Mouse (Mus musculus) gastrocnemius, postnatal 14 days (tissue): Measurements from ENCODE around the gene Osbpl11. TPM values are rescaled to one million over a fixed set of nuclear protein-coding genes. Genes with fewer than 3 reads are reported as not detected.
"Not testable (repeated sequence)": the region's sequence is repeated elsewhere in the genome, so short reads cannot be mapped to it uniquely, and the experiment has no call there.

Experiments used
- DNase-seq: peaks from one replicate; pipeline ENCODE4 v3.0.0; 2021; ENCODE audit warnings: mixed read lengths
- intact Hi-C: fragments of 180-260 bp; cut with DNase I; formaldehyde crosslinking; loops from one replicate; pipeline ENCODE4 v1.15.1; 2025; ENCODE audit warnings: low total_unique reads
- total RNA-seq, 2 experiments: library from RNA; stranded (reverse); gene quantifications; 2 replicates each; pipeline ENCODE4 v1.2.3; 2021

The Osbpl11 gene
- total RNA-seq, 2 experiments from 2014 or later, result 11.7 to 15.8 TPM

- intact Hi-C loops, result no loop called here
- no peak for DNase-seq
Observed at GRCm38 (mm10) chr16:33173151-33173550, 11.7 kb upstream of the Osbpl11 start.

GRCm38 (mm10) chr16:33174695-33175094, 10.2 kb upstream of the Osbpl11 start:
- intact Hi-C loops, result no loop called here
- DNase-seq, result no peak

GRCm38 (mm10) chr16:33176831-33177230, 8.0 kb upstream of the Osbpl11 start:
- DNase-seq, intact Hi-C loops: not testable (repeated sequence)

DNA sequence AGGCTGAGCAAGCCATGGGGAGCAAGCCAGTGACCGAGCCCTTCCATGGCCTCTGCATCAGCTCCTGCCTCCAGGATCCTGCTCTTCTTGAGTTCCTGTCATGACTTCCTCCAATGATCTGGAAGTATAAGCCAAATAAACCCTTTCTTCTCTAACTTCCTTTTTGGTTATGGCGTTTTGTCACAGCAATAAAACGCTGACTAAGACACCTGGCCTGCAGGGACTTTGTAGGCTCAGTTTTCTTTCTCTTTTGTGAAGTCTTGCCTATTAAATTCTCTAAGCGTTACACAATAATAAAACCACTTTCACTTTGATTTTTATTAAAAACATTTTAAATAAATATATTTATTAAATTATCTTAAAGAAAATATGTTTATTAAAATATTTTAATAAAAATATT, 7.1 kb upstream of the Osbpl11 start:
- intact Hi-C loops, result no loop called here
- no peak for DNase-seq

DNA sequence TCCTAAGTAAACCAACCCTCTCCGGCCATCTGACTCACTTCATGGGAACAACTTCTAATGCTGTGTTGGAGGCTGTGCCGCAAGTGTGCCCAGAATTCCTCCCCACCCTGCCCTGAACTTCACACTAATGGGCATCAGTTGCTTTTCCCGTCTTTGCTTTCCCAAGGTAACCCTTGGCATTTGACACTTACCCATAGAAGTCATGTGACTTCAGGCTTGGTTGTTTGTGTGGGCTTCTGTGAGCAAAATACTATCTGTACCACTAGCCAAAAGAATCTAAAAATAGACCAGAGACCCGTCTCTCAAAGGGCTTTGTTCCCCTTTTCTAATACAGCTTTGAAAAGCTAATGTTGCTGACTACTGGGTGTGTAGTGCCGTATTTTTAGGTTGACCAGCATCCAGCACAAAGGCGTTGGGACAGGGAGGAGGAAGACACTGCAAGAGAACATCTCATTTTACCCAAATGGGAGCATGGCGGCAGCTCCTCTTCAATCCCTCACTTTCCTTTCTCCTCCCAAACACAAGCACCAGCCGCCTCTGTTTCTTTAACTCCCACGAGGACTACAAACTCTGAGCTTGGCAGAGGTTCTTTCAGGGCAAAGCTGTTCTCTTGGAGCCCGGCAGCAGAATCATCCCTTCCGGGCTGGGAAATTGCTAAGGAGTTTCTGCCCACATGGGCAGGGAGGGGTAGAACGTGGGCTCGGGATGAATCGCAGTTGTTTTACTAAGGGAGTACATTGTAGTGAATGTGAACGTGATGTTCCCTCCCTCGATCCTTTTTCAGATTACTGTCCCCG, 6.4 kb upstream of the Osbpl11 start:
- intact Hi-C loops, result no loop called here

DNA sequence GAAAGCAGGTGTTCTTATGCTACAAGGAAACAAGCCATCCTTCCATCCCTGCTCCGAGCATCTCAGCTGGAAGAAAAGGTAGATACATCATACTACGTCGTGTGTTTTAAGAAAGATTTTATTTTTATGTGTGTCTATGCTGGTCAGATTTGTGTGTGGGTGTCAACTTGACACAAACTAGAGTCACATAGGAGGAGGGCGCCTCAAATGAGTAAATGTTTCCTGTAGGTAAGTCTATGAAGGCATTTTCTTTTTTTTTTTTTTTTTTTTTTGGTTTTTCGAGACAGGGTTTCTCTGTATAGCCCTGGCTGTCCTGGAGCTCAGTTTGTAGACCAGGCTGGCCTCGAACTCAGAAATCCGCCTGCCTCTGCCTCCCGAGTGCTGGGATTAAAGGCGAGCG, 5.6 kb upstream of the Osbpl11 start:
- DNase-seq, intact Hi-C loops: not testable (repeated sequence)

More for the DNA sequence above, 6.4 kb upstream of the Osbpl11 start:
- DNase-seq, result peak; percentile 19

GRCm38 (mm10) chr16:33179911-33180310, 5.0 kb upstream of the Osbpl11 start:
- DNase-seq, result no peak
- intact Hi-C loops, result no loop called here

- no peak for DNase-seq
- intact Hi-C loops, result no loop called here
Observed at GRCm38 (mm10) chr16:33180793-33181192, 4.1 kb upstream of the Osbpl11 start.

- DNase-seq, result peak; percentile 68
- intact Hi-C loops, result no loop called here
Observed at GRCm38 (mm10) chr16:33185261-33186046, 583 bp downstream of the Osbpl11 start.

DNA sequence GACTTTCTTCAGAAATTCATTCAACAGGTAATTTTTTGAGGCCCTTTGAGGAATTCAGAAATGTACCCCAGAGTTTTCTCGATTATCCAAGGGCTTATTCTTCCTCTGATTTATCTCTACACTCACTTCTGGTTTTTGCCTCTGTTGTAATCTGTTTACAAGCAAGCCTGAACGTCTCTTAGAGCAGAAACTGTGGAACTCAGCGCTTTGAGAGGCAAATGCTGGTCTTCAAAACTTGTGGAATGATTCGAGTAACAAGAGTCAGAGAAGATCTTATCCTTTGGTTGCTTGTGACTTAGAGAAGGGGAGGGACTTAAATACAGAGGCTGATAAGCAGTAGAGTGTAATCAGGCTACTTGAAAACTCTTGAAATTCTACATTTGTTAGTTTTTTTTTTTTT, 1.3 kb downstream of the Osbpl11 start:
- no peak for DNase-seq

DNA sequence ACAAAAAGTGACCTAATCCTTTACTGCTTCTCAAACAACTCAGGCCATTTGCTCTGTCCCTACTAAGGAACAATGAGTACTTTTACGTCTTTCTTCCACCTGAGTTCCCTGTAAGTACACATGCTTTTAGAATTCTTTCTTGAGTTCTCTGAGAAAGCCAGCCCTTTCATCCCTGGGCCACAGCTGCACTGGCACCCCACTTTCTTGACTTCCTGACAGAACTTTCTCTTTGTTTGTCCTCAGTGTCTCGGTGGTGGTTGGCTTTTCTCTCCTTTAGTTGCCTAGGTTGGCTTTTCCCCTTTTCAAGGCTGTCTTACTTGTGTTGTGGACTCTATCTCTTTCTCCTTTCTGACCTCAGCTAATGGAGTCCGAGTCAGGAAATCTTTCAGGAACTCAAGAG, 3.2 kb downstream of the Osbpl11 start:
- intact Hi-C loops, result no loop called here

More for the DNA sequence above, 1.3 kb downstream of the Osbpl11 start:
- intact Hi-C loops, result no loop called here

GRCm38 (mm10) chr16:33191671-33192091, 6.8 kb downstream of the Osbpl11 start:
- DNase-seq, result no peak
- intact Hi-C loops, result no loop called here

More for the DNA sequence above, 3.2 kb downstream of the Osbpl11 start:
- no peak for DNase-seq

DNA sequence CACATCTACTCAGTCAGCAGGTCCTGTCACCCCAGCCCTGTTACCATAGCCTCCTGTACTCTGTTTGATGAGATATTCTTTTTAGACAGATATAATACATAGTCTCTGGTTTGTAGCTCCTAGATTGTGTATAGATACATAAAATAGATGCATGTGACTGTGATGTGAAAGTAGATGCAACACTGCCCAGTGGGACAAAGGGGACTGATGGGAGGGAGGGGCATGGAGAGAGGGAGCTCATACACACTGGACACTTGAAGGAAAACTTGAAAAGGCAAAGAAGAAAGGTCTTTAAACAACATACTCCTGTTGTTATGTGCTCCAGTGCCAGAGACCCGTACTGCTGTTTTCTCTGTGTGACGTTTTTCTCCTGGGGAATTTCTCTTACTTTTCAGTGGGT, 7.4 kb downstream of the Osbpl11 start:
- intact Hi-C loops, result no loop called here
- no peak for DNase-seq

- DNase-seq, result peak; percentile 13
- intact Hi-C loops, result no loop called here
Observed at GRCm38 (mm10) chr16:33193649-33194048, 8.8 kb downstream of the Osbpl11 start.

GRCm38 (mm10) chr16:33195686-33196313, 10.9 kb downstream of the Osbpl11 start:
- DNase-seq, result no peak
- intact Hi-C loops, result no loop called here

DNA sequence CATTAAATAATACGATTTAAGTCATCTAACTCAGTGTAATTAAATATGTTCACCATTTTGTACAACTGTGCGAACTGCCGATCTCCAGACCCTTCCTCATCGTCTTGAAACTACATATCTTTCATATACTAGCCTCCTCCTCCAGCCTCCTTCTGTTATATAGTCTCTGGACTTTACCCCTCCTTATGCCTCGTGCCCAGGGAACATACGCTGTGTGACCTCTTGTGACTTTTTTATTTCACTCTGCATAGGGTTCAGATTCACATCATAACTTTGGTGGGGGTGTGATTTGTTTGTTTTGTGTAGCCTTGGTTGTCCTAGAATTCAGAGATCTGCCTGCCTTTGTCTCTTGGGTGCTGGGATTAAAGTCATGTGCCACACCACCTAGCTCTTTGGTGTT, 11.7 kb downstream of the Osbpl11 start:
- DNase-seq, result no peak
- intact Hi-C loops, result no loop called here

DNA sequence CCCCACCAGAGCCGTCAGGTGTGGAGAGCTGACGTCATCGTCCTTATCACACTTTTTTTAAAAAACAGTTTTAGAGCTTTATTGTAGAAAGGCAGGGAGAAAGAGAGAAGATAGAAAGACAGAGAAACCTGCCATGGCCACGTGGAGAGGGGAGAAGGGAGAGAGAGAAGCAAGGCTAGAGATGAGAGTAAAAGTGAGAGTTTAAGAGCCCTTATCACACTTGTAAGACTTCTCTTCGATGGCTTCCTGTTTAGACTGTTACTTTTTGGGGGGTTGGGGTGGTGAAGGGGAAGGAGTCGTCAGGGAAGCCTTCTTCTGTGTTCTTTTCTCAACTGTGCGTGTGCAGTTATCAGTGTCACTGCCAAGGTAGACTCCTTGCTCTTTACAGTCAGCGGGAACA, 15.7 kb downstream of the Osbpl11 start:
- intact Hi-C loops, result no loop called here
- no peak for DNase-seq

DNA sequence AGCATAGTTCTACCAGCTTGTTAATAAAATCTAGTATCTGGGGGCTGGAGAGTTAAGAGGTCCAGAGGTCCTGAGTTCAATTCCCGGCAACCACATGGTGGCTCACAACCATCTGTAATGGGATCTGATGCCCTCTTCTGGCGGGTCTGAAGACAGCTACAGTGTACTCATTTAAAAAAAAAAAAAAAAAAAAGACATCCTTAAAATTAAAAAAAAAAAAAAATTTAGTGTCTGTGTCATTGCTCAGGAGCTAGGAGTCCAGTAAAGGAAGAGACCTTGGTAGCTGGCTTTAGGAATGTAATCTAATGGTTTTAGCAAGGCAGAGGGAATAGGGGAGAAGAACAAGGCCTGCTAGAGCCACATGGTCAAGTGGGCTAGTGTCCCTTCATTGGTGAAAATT, 25.9 kb downstream of the Osbpl11 start:
- intact Hi-C loops, result no loop called here
- DNase-seq, result no peak

- no peak for DNase-seq
- intact Hi-C loops, result no loop called here
Observed at GRCm38 (mm10) chr16:33216313-33217003, 31.6 kb downstream of the Osbpl11 start.
